Mouse (Mus musculus) heart, adult 10 weeks (tissue): ENCODE data around the gene Wnk3. TPM values are rescaled to one million over a fixed set of nuclear protein-coding genes. Genes with fewer than 3 reads are reported as not detected.

Experiments
- polyA plus RNA-seq: library from polyadenylated mRNA; stranded (reverse); fragments of 350-450 nt; fragmentation: Illumina TruSeq; extraction: RNeasy Lipid Tissue Mini Kit (QIAGEN cat#74804); gene quantifications from one replicate; pipeline ENCODE4 v1.2.3, GENCODE M21; 2014; ENCODE audit warnings: low read depth, low replicate concordance

Wnk3 gene
- polyA plus RNA-seq, result 0.08 TPM

DNA sequence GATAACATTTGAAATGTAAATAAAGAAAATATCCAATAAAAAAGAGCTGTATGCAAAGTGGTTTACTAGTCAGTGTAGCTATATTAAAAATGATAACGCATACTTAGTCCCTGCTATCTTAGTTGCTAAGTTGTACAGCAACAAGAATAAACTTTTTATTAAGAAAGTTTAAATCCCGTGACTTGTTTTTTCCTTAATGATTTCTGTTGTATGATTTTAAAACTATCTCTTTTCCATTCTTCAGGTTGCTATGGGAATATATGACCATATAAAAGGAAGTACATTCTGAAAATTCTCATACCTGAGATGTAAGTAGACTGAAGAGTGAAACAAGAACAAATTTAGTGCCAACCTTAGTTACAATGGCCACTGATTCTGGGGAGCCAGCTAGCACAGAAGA lies at the start of gene Wnk3:
TSS of gene Wnk3 (plus strand) at position 301 of the 400 bp plus-strand sequence.

DNA sequence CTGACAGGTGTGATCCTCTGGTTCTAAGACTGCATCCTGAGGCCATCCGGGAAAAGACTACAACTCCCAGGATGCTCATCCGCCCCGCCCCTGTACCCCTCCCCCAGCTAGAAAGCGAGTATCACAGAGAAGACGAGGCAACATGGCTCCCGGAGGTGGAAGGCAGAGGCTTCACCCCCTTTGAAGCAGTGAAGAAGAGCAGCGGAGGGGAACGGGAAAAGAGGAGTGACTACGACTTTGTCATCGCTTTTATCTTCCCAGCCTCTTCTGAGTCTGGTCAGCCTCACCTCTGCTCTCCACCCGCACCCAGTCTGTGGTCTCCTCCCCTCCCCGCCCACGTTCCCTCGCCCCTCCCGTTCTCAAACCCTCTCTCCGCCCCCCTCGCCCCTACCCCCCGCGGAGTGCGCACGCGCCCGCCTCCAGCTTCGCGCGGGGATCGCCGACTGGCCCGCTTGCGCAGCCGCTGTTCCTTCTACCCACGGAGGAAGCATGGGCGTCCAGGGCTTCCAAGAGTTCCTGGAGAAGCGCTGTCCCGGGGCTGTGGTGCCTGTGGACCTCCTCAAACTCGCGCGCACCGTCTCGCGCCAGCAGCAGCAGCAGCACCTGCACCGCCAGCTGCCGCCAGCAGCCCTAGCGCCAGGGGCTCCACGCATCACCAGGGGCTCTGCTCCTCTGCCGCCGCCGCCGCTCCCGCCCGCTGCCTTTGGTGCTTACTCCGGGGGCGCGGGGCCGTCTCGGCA lies 146.1 kb downstream of the Wnk3 start, which contains the start of gene Fam120c:
TSS of gene Fam120c (plus strand) at position 415 of the 740 bp plus-strand sequence.

Other genes with a start within 250 kb of the Wnk3 start
- gene Gnl3l, start 180.8 kb upstream of the Wnk3 start, polyA plus RNA-seq, result 21.7 TPM
- gene Fgd1, start 151.9 kb upstream of the Wnk3 start, polyA plus RNA-seq, result 9.3 TPM
- gene Tsr2, start 101.5 kb upstream of the Wnk3 start, polyA plus RNA-seq, result 13.3 TPM
- gene Fam120c, start 146.1 kb downstream of the Wnk3 start, polyA plus RNA-seq, result 7.6 TPM